ENCODE assay signal across 8 mouse cellular contexts in the genomic region with DNA sequence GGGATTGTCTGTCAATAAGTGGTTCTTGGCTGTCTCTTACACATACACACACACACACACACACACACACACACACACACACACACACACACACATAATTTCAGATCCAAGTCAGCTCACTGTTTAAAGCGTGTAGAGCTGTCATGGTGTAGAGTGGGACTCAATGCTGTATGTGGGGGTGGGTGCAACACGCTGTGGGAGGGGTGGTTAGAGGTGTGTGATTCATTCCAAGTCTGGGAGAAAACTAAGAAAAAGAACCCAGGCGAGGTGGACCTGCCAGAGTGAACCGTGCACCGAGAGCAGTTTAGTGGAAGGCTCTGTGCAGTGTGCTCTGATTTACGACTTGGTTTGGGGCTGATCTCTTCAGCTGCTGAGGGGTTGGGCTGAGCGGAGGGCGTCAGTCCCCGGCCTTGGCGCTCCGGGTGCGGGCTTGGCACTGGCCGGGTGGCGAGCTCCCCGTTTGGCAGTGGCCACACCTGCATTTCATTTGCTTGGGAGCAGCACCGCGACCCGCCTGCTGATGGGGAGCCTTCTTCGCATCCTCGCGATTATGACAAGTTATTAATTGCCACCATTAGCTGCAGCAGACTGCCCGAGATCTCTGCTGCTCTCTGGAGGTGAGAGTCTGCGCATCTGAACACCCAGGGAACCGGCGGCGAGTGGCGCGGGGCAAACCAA.
DNase-seq lines count a peak whose midpoint lies in the region; ATAC-seq and TF ChIP-seq lines count a peak whose summit lies in the region.

No protein-coding gene starts in this region.

- no peak for TF ChIP-seq POLR2A in thymus, adult 2 months (IDR thresholded peaks at IDR 0.05; ENCODE audit: control insufficient read depth, extremely low read depth, insufficient read depth, low read length, poor library complexity)

- peak; percentile 43 for TF ChIP-seq CTCF in intestine, postnatal 0 days (IDR thresholded peaks at IDR 0.05; ENCODE audit: low read depth)
- no peak for TF ChIP-seq CTCF in thymus, adult 2 months (IDR thresholded peaks at IDR 0.05; ENCODE audit: borderline replicate concordance, control insufficient read depth, extremely low read depth, insufficient read depth, low read length, poor library complexity)

- H3K27ac ChIP-seq in intestine, postnatal 0 days (ENCODE audit: low read depth, low read length), result no peak overlapping the region
- peak overlapping the region; percentile 13; the same call in 1 of the 2 replicates for H3K27ac ChIP-seq in midbrain, embryonic 14.5 days (replicated peaks; ENCODE audit: low read depth, low read length)
- H3K27ac ChIP-seq in thymus, adult 2 months (ENCODE audit: control insufficient read depth, insufficient read depth, low read length), result no peak overlapping the region

- H3K9me3 ChIP-seq in intestine, postnatal 0 days (ENCODE audit: control insufficient read depth), result no peaks in the 10 kb centered on the region
- no peaks in the 10 kb centered on the region for H3K9me3 ChIP-seq in midbrain, embryonic 14.5 days (ENCODE audit: control insufficient read depth, low read length)

- no peak for ATAC-seq in intestine, postnatal 0 days
- peak; percentile 27; the same call in 1 of the 2 replicates for ATAC-seq in midbrain, embryonic 14.5 days (ENCODE audit: low FRiP score, low TSS enrichment)

- H3K27me3 ChIP-seq in intestine, postnatal 0 days (replicated peaks; ENCODE audit: control insufficient read depth, insufficient read depth, low read length), result no peaks in the 10 kb centered on the region
- no peaks in the 10 kb centered on the region for H3K27me3 ChIP-seq in midbrain, embryonic 14.5 days (ENCODE audit: control insufficient read depth, insufficient read depth, low read length)
- no peaks in the 10 kb centered on the region for H3K27me3 ChIP-seq in thymus, adult 2 months (ENCODE audit: control insufficient read depth, insufficient read depth, low read length)

- no peak overlapping the region for H3K4me3 ChIP-seq in intestine, postnatal 0 days (ENCODE audit: low read depth, low read length)
- peak overlapping the region; percentile 25 for H3K4me3 ChIP-seq in midbrain, embryonic 14.5 days (replicated peaks; ENCODE audit: low read depth, low read length)
- H3K4me3 ChIP-seq in thymus, adult 2 months (ENCODE audit: control insufficient read depth, insufficient read depth, low read length), result no peak overlapping the region

- no peaks in the 10 kb centered on the region for H3K4me1 ChIP-seq in intestine, postnatal 0 days (replicated peaks; ENCODE audit: control insufficient read depth, insufficient read depth, low read length)
- H3K4me1 ChIP-seq in midbrain, embryonic 14.5 days (ENCODE audit: control insufficient read depth, insufficient read depth, low read length), result no peaks in the 10 kb centered on the region
- H3K4me1 ChIP-seq in thymus, adult 2 months (replicated peaks; ENCODE audit: control insufficient read depth, insufficient read depth, low read length), result no peaks in the 10 kb centered on the region

- WGBS in intestine, postnatal 0 days, result 39% methylated on average over 28 of the region's 28 CpGs
- 45% methylated on average over 28 of the region's 28 CpGs for WGBS in midbrain, embryonic 14.5 days
- 54% methylated on average over 28 of the region's 28 CpGs for WGBS in thymus, adult 2 months

- H3K36me3 ChIP-seq in intestine, postnatal 0 days (ENCODE audit: control insufficient read depth, insufficient read depth), result no peaks in the 10 kb centered on the region
- no peaks in the 10 kb centered on the region for H3K36me3 ChIP-seq in midbrain, embryonic 14.5 days (ENCODE audit: control insufficient read depth, insufficient read depth, low read length)
- no peaks in the 10 kb centered on the region for H3K36me3 ChIP-seq in thymus, adult 2 months (ENCODE audit: control insufficient read depth, insufficient read depth, low read length)

- H3K4me2 ChIP-seq in intestine, postnatal 0 days (replicated peaks; ENCODE audit: low read depth), result peak overlapping the region; percentile 48
- peak overlapping the region; percentile 50 for H3K4me2 ChIP-seq in midbrain, embryonic 14.5 days (ENCODE audit: low read length)

- DNase-seq in cerebellum, postnatal 25 days, result peak; percentile 11 to 15
- no peak for DNase-seq in cerebellum, adult 9-10 months
- DNase-seq in right cerebral cortex, adult 18-20 months, result peak; percentile 32
- DNase-seq in right cerebral cortex, postnatal 14 days, result no peak
- DNase-seq in midbrain, embryonic 14.5 days, result peak; percentile 60
- no peak for DNase-seq in thymus, adult 2 months
- DNase-seq in gastrocnemius, adult 8-10 months (ENCODE audit: low spot score in 2 of 2), result no peak

- no peak overlapping the region for H3K9ac ChIP-seq in intestine, postnatal 0 days (ENCODE audit: low read depth, low read length)
- H3K9ac ChIP-seq in midbrain, embryonic 14.5 days (replicated peaks; ENCODE audit: low read length), result no peak overlapping the region; the same call in 1 of the 2 replicates

Comparison
In these comparisons a context has a peak if more than half of its experiments do, and no peak if none do; other contexts are left out.
1. DNase-seq: peak in cerebellum, postnatal 25 days (2 of 2), right cerebral cortex, adult 18-20 months (single experiment) and midbrain, embryonic 14.5 days (single experiment); none in cerebellum, adult 9-10 months (single experiment), right cerebral cortex, postnatal 14 days (single experiment), thymus, adult 2 months (single experiment) and gastrocnemius, adult 8-10 months (0 of 2).